Mouse (Mus musculus) 3T3-L1 (cell line): ENCODE measurements around the gene Mns1.

Source experiments
- DNase-seq: peaks from one replicate; pipeline ENCODE4 v3.0.0-alpha.2; 2015; ENCODE audit warnings: low read depth, low spot score

Gene Mns1

DNA sequence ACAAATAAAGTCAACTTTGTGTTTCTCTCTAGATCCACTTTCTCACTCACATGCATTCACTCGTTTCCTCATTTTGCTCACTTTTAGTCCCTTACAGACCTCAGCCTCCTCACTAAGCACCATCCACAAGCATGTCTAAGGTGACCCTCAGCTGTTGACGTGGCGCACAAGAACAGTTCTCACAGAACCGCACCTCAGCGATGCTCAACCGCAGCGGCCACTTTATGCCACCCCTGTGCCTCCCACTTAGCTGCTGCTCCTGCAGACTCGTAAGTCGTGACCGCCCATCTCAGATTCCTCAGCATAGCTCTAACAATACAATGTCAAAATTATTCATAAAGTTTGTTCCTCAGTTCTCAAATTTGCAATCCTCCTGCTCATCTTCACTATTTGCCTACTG lies 30.8 kb downstream of the Mns1 start:
- no peak for DNase-seq

- no peak for DNase-seq
Measured at GRCm38 (mm10) chr9:72469851-72470250, 32.0 kb downstream of the Mns1 start.

DNA sequence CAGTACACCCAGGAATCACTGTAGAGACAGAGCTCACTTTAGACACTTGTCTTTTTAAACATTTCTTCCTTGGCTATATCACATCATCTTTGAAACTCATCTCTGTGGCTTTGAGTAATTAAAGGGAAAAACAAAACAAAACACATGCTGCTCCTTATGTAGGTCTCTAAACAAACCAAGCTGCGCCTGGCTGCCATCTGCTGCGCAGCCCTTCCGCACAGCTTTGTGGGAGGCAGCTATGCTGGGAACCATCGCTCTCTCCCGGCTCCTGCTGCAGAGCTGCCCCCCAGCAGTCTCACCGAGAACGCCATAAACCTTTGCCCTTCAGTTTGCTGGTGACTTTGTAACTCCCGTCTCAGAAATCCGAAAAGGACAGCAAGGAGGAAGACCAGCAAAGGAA lies 37.7 kb downstream of the Mns1 start:
- DNase-seq = no peak

DNA sequence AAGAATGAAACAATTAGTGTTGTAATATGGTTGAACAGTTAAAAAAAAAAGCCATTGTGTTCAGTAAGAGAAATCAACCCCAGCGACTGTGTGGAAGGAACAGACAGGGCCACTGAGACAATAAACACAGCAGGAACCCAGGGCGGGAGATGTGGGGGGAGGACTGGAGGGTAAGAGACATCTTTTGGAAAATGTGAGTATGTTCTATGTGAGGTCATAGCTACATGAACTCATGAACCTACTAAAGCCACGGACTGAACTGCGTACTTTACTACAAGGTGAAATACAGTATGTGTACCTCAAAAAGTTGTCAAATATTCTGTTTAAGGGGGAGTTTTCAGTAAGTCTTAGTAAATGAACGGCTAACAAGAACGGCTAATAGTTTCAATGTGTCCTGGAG lies 39.5 kb downstream of the Mns1 start:
- no peak for DNase-seq

GRCm38 (mm10) chr9:72479276-72479675 lies 41.5 kb downstream of the Mns1 start:
- no peak for DNase-seq

DNA sequence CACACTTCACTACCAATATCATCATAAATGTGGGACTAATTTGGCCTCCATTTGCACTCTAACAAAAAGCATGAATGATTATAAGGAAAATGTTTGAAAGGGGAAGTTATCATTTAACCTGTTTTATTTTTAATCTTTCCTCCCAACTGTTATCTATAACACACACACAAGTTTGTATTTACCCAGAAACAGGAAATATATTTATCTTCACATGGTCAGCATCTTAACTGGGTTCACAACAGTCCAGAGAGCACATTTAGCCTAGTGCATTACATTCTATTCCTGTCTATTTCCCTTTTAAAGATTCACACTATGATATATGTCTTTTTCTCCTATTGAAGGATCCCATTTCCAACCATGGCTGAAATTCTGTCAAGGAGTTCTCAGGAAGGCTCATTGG lies 50.7 kb downstream of the Mns1 start:
- DNase-seq = no peak

DNA sequence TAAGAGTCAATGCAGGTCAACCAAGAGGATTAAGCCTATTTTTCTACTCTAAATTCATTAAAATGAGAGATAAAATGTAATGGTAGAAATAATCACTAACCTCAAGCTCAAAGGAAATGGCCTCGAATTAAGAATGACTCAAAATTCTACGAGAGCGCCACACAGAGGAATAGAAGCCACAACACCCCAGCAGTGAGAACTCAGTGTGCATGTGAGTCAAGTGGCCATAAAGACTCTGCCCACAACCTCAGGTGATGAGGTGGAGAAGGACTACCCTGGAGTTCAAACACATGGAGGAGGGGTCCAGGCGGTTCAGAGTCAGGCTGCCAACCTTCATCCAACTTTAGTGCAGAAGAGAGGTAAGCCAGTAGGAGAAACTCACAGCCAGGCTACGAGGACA lies 51.3 kb downstream of the Mns1 start:
- DNase-seq = no peak

- DNase-seq = peak; percentile 94
Measured at GRCm38 (mm10) chr9:72491559-72492193, 53.9 kb downstream of the Mns1 start.

GRCm38 (mm10) chr9:72492194-72492565 lies 54.4 kb downstream of the Mns1 start, which contains the start of gene Tex9:
TSS of gene Tex9 (minus strand) at chr9:72492212.
- DNase-seq = peak; percentile 62

- no peak for DNase-seq
Measured at GRCm38 (mm10) chr9:72493465-72493864, 55.7 kb downstream of the Mns1 start.

DNA sequence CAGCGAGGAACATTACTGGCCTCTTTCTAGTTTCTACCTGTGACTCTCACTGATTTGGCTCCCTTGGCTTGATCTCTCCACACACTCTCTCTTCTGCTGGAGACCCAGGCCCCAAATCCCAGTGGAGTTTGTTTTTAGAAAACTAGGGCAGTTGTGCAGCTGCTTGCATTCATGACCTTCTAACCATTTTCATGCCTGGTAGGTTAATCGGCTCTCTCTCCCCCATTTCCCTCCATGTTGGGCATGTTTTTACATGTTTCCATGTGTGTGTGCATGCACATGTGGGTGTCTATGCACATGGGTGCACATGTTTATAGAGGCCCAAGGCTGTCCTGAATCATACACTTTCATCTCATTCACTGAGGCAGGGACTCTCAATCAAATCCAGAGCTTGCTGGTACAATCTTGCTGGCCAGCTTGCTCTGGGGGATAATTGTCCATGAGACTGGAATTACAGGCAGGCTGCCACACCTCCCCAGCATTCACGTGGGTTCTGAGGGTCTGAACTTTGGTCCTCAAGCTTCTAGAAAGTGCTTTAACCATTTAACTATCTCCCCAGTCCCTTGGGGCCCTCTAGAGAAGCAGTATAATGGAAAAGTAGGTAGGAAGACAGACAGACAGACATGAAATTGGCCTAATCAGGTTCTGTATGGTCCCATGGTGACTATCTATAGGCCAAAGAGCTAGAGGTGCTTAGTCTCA lies 56.3 kb downstream of the Mns1 start:
- no peak for DNase-seq

GRCm38 (mm10) chr9:72496691-72497090 lies 58.9 kb downstream of the Mns1 start:
- DNase-seq = no peak

- DNase-seq = no peak
Measured at GRCm38 (mm10) chr9:72497171-72497570, 59.4 kb downstream of the Mns1 start.
